Mouse (Mus musculus) WW6 (cell line): ENCODE results near the gene Tmem51.
"Not testable (repeated sequence)": the region's sequence is repeated elsewhere in the genome, so short reads cannot be mapped to it uniquely, and the experiment has no call there.

ENCODE experiments used
- DNase-seq: peaks from one replicate; pipeline ENCODE4 v3.0.0-alpha.2; 2013; ENCODE audit warnings: low read depth, low spot score

The Tmem51 gene

GRCm38 (mm10) chr4:142060455-142061378, 23.4 kb downstream of the Tmem51 start:
- no peak for DNase-seq

GRCm38 (mm10) chr4:142059841-142060193, 24.3 kb downstream of the Tmem51 start:
- no peak for DNase-seq

GRCm38 (mm10) chr4:142059113-142059840, 24.8 kb downstream of the Tmem51 start:
- no peak for DNase-seq

GRCm38 (mm10) chr4:142057529-142058216, 26.4 kb downstream of the Tmem51 start:
- no peak for DNase-seq

- DNase-seq = no peak
Observed at GRCm38 (mm10) chr4:142055600-142055999, 28.5 kb downstream of the Tmem51 start.

- DNase-seq = no peak
Observed at GRCm38 (mm10) chr4:142054580-142054979, 29.5 kb downstream of the Tmem51 start.

- DNase-seq = no peak
Observed at GRCm38 (mm10) chr4:142053661-142054448, 30.2 kb downstream of the Tmem51 start.

GRCm38 (mm10) chr4:142053261-142053660, 30.8 kb downstream of the Tmem51 start:
- DNase-seq = no peak

- DNase-seq = no peak
Observed at GRCm38 (mm10) chr4:142052391-142053132, 31.5 kb downstream of the Tmem51 start.

- DNase-seq = not testable (repeated sequence)
Observed at GRCm38 (mm10) chr4:142051883-142052282, 32.2 kb downstream of the Tmem51 start.

GRCm38 (mm10) chr4:142049963-142050362, 34.1 kb downstream of the Tmem51 start:
- DNase-seq = no peak

- no peak for DNase-seq
Observed at GRCm38 (mm10) chr4:142048391-142048790, 35.7 kb downstream of the Tmem51 start.

GRCm38 (mm10) chr4:142047005-142047404, 37.1 kb downstream of the Tmem51 start:
- no peak for DNase-seq

- no peak for DNase-seq
Observed at GRCm38 (mm10) chr4:142046496-142046895, 37.6 kb downstream of the Tmem51 start.

GRCm38 (mm10) chr4:142045595-142046163, 38.4 kb downstream of the Tmem51 start:
- DNase-seq = no peak

- no peak for DNase-seq
Observed at GRCm38 (mm10) chr4:142044452-142044851, 39.7 kb downstream of the Tmem51 start.

- DNase-seq = no peak
Observed at GRCm38 (mm10) chr4:142039662-142040353, 44.3 kb downstream of the Tmem51 start.

- DNase-seq = no peak
Observed at GRCm38 (mm10) chr4:142037897-142038296, 46.2 kb downstream of the Tmem51 start.

- DNase-seq = no peak
Observed at GRCm38 (mm10) chr4:142028533-142028932, 55.6 kb downstream of the Tmem51 start.

GRCm38 (mm10) chr4:142026965-142027364, 57.1 kb downstream of the Tmem51 start:
- DNase-seq = no peak
